Mouse (Mus musculus) T-helper 17 cell (primary cell): ENCODE measurements around the gene Dnajb5.

ENCODE experiments used
- in situ Hi-C, 2 experiments: fragments of 300-600 bp; cut with MboI, MseI; formaldehyde crosslinking; loops; 1 replicate in 1 of 2; 2 replicates in 1 of 2; pipeline ENCODE4 v1.15.1; 2025; ENCODE audit warnings: high pct_unique_total_duplicates in 2 of 2

Gene Dnajb5

GRCm38 (mm10) chr4:42943341-42943740 is 6.3 kb upstream of the Dnajb5 start:
- in situ Hi-C loops: no loop called here

GRCm38 (mm10) chr4:42944185-42944584 is 5.4 kb upstream of the Dnajb5 start:
- in situ Hi-C loops: no loop called here

- in situ Hi-C loops: no loop called here
These were observed 4.6 kb upstream of the Dnajb5 start for GRCm38 (mm10) chr4:42945043-42945442.

GRCm38 (mm10) chr4:42945445-42945844 is 4.2 kb upstream of the Dnajb5 start:
- in situ Hi-C loops: no loop called here

GRCm38 (mm10) chr4:42945952-42946351 is 3.7 kb upstream of the Dnajb5 start:
- in situ Hi-C loops: no loop called here

GRCm38 (mm10) chr4:42946733-42947290 is 2.8 kb upstream of the Dnajb5 start:
- in situ Hi-C loops: no loop called here

- in situ Hi-C loops: no loop called here
These were observed 1.1 kb upstream of the Dnajb5 start for GRCm38 (mm10) chr4:42948527-42948926.

GRCm38 (mm10) chr4:42949051-42949675 is 451 bp upstream of the Dnajb5 start:
- in situ Hi-C loops: no loop called here

GRCm38 (mm10) chr4:42950065-42950558 is 498 bp downstream of the Dnajb5 start:
- in situ Hi-C loops: no loop called here

- in situ Hi-C loops: no loop called here
These were observed 1.9 kb downstream of the Dnajb5 start for GRCm38 (mm10) chr4:42951206-42952195.

- in situ Hi-C loops: no loop called here
These were observed 2.9 kb downstream of the Dnajb5 start for GRCm38 (mm10) chr4:42952563-42952962.

- in situ Hi-C loops: no loop called here
These were observed 4.0 kb downstream of the Dnajb5 start for GRCm38 (mm10) chr4:42953435-42954094.

- in situ Hi-C loops: no loop called here
These were observed 4.7 kb downstream of the Dnajb5 start for GRCm38 (mm10) chr4:42954297-42954696.

- in situ Hi-C loops: loop anchor here in 1 of 2 experiments (5.0 kb wide), 1 partner anchor 87 kb away; no protein-coding TSS in a partner anchor
These were observed 5.6 kb downstream of the Dnajb5 start for GRCm38 (mm10) chr4:42955200-42955599.

GRCm38 (mm10) chr4:42956581-42956980 is 7.0 kb downstream of the Dnajb5 start:
- in situ Hi-C loops: loop anchor here in 1 of 2 experiments (5.0 kb wide), 1 partner anchor 86 kb away; no protein-coding TSS in a partner anchor

GRCm38 (mm10) chr4:42957306-42957705 is 7.7 kb downstream of the Dnajb5 start:
- in situ Hi-C loops: loop anchor here in 1 of 2 experiments (5.0 kb wide), 1 partner anchor 85 kb away; no protein-coding TSS in a partner anchor

- in situ Hi-C loops: loop anchor here in 1 of 2 experiments (5.0 kb wide), 1 partner anchor 84 kb away; no protein-coding TSS in a partner anchor
These were observed 8.4 kb downstream of the Dnajb5 start for GRCm38 (mm10) chr4:42957979-42958378.

- in situ Hi-C loops: loop anchor here in 1 of 2 experiments (5.0 kb wide), 1 partner anchor 83 kb away; no protein-coding TSS in a partner anchor
These were observed 9.3 kb downstream of the Dnajb5 start for GRCm38 (mm10) chr4:42958942-42959341.

- in situ Hi-C loops: loop anchor here in 1 of 2 experiments (5.0 kb wide), 1 partner anchor 83 kb away; no protein-coding TSS in a partner anchor
These were observed 9.8 kb downstream of the Dnajb5 start for GRCm38 (mm10) chr4:42959382-42959781.

- in situ Hi-C loops: loop anchor here in 1 of 2 experiments (5.0 kb wide), 1 partner anchor 89 kb away; the partner anchor contains the start of gene Fam205c
These were observed 12.0 kb downstream of the Dnajb5 start for GRCm38 (mm10) chr4:42961592-42961991.

- in situ Hi-C loops: loop anchor here in 1 of 2 experiments (5.0 kb wide), 1 partner anchor 91 kb away; the partner anchor contains the start of gene Fam205c
These were observed 13.9 kb downstream of the Dnajb5 start for GRCm38 (mm10) chr4:42963480-42963879.
